Mouse (Mus musculus) stomach, embryonic 16.5 days (tissue): ENCODE data around the gene Nbea. TPM values are rescaled to one million over a fixed set of nuclear protein-coding genes. Genes with fewer than 3 reads are reported as not detected.

ENCODE experiments used
- ATAC-seq: fragments of 200-750 bp; cut with Nextera tagmentation; 2 replicates; pipeline ENCODE4 v1.8.0; 2017; ENCODE audit warnings: moderate number of reproducible peaks, moderate TSS enrichment; ENCODE audit not compliant: insufficient read depth, low FRiP score
- H3K27ac ChIP-seq: fragments of 300-500 bp; sonication (generic); 2 replicates; pipeline ENCODE4 v1.5.1; 2014; ENCODE audit warnings: low read length
- H3K27me3 ChIP-seq: fragments of 300-500 bp; sonication (generic); 2 replicates; pipeline ENCODE4 v1.6.1; 2014; ENCODE audit warnings: low read length, control low read depth, mixed read lengths; ENCODE audit not compliant: control insufficient read depth, insufficient read depth
- H3K36me3 ChIP-seq: fragments of 300-500 bp; sonication (generic); 2 replicates; pipeline ENCODE4 v1.6.1; 2014; ENCODE audit warnings: low read length; ENCODE audit not compliant: control insufficient read depth, insufficient read depth
- H3K4me1 ChIP-seq: fragments of 300-500 bp; sonication (generic); 2 replicates; pipeline ENCODE4 v1.6.1; 2014; ENCODE audit warnings: low read length, control low read depth, mixed read lengths; ENCODE audit not compliant: control insufficient read depth, insufficient read depth
- H3K4me2 ChIP-seq: fragments of 300-500 bp; sonication (generic); 2 replicates; pipeline ENCODE4 v1.6.1; 2014; ENCODE audit warnings: low read depth, low read length, mixed read lengths
- H3K4me3 ChIP-seq: fragments of 300-500 bp; sonication (generic); replicated peaks from 2 replicates; pipeline ENCODE4 v1.5.1; 2014; ENCODE audit warnings: mild to moderate bottlenecking, low read length
- H3K9ac ChIP-seq: fragments of 300-500 bp; sonication (generic); 2 replicates; pipeline ENCODE4 v1.6.1; 2014; ENCODE audit warnings: low read length
- H3K9me3 ChIP-seq: fragments of 300-500 bp; sonication (generic); replicated peaks from 2 replicates; pipeline ENCODE4 v1.6.1; 2016; ENCODE audit warnings: low read length, control low read depth; ENCODE audit not compliant: control insufficient read depth
- WGBS: fragments of 180-500 bp; shearing (Covaris S2); extraction: QIAGEN DNeasy Blood & Tissue Kit; methylation state at CpG from one replicate; pipeline ENCODE4 v1.1.7; 2014; 5-methylcytosine and 5-hydroxymethylcytosine counted together
- polyA plus RNA-seq: library from polyadenylated mRNA; unstranded; fragments of >200 nt; fragmentation: Nextera tagmentation; extraction: Ambion mirVana; gene quantifications from 2 replicates; pipeline ENCODE4 v1.2.1, GENCODE M21; 2015

The Nbea gene
- polyA plus RNA-seq, 1 experiment from 2014 or later = 10.4 TPM

DNA sequence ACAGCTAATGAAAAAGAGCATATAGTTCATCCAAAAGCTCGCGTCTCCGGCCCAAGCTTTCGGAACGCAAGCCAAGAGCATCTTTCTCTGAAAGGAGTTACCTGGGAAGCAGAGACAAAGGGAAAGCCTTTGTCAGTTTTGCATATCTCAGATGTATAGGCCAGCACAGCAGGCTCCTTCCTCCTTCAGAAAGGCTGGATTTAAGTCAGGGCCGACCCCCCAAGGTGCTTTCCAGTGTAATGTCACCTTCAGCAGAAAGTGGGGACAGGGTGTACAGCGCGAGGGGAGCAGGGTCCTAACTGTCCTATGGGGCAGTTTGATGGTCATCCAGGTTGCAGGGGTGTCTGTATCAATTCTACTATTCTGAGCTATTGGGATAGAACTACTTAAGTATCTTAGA is 419.9 kb downstream of the Nbea start:
- H3K27ac ChIP-seq = no peak overlapping the region
- H3K4me3 ChIP-seq = no peak overlapping the region
- H3K9ac ChIP-seq = no peak overlapping the region
- H3K4me1 ChIP-seq = no peaks in the 10 kb centered on the region
- no peak for ATAC-seq
- no peaks in the 10 kb centered on the region for H3K9me3 ChIP-seq
- no peaks in the 10 kb centered on the region for H3K36me3 ChIP-seq
- H3K4me2 ChIP-seq = no peak overlapping the region
- H3K27me3 ChIP-seq = no peaks in the 10 kb centered on the region
- 62% methylated on average over 8 of the region's 8 CpGs for WGBS

GRCm38 (mm10) chr3:55758297-55758696 is 425.2 kb downstream of the Nbea start:
- Histone ChIP-seq H3K27me3 (no peaks in the 10 kb centered on the region), H3K4me3 (no peak overlapping the region), H3K27ac (no peak overlapping the region), H3K36me3 (no peaks in the 10 kb centered on the region), H3K4me2 (no peak overlapping the region), H3K9ac (no peak overlapping the region), H3K4me1 (no peaks in the 10 kb centered on the region; the same call in 1 of the 2 replicates), H3K9me3 (no peaks in the 10 kb centered on the region)
- whole genome bisulfite sequencing = 47% methylated on average over 8 of the region's 8 CpGs
- no peak for ATAC-seq

DNA sequence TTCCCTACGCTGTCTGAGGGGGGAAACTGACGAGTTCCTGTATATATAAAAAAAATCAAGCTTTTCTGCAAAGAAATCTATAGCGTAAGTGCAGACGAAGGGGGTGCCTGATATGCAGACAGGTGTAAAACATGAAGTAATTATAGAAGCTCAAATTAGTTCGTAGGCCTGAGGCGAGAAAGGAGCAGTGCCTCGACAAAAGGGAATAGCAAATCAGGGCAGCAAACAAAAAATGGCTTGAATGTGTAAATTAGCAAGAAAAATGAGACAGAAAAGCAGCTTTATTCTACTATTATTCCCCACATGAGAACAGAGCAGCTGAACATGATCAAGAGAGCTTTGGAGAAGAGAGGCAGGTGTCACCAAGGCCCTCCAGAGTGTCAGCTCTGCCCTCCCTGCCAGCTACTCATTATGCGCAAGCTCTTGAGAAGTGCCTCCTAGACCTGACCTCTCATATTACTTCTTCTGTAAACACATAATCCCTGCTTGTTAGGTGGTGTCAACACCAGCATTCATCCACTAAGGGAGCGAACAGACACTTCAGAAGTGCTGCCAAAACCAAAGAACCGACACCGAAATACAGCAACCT is 426.8 kb downstream of the Nbea start:
- Histone ChIP-seq H3K4me3 (no peak overlapping the region), H3K4me1 (no peaks in the 10 kb centered on the region; the same call in 1 of the 2 replicates), H3K9me3 (no peaks in the 10 kb centered on the region), H3K36me3 (no peaks in the 10 kb centered on the region), H3K4me2 (no peak overlapping the region), H3K27me3 (no peaks in the 10 kb centered on the region), H3K9ac (no peak overlapping the region), H3K27ac (no peak overlapping the region)
- WGBS = 66% methylated on average over 11 of the region's 11 CpGs
- ATAC-seq = no peak

DNA sequence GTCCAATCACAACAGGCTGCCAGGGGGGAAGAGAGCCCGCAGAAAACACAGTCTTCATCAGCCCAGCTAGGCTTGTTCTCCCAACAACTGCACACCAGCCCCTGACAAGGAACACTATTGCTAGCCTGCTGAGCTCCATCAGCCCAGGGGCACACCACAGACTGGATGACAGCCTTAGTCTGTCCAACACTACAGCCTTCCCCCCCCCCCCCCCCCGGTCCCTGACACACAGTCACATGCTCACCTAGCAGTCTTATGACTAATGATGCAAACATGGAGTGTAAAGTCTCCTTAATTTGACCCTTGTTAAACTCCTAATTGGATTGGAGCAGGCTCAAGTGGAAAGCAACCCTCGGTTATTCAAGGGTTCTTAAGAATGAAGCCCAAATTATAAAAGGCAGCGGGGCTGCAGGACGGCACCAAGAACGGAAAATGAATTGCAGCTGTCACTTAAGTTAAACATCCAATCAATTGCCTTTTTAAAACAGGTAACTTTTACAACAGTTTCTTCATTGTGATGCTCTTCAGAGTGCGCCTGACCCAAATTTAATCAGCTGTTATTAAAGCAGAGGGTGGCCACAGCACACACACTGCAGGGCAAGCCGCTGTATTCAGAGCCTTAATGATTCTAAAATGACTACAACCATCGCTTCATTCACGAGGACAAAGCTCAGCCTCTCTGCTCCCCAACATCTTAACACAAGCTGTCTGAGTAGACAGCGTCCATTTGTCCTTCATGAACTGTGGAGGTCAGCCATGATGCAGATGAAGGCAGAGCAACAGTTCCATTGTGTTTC is 427.5 kb downstream of the Nbea start:
- H3K4me1 ChIP-seq = no peaks in the 10 kb centered on the region; the same call in 1 of the 2 replicates
- ATAC-seq = no peak

DNA sequence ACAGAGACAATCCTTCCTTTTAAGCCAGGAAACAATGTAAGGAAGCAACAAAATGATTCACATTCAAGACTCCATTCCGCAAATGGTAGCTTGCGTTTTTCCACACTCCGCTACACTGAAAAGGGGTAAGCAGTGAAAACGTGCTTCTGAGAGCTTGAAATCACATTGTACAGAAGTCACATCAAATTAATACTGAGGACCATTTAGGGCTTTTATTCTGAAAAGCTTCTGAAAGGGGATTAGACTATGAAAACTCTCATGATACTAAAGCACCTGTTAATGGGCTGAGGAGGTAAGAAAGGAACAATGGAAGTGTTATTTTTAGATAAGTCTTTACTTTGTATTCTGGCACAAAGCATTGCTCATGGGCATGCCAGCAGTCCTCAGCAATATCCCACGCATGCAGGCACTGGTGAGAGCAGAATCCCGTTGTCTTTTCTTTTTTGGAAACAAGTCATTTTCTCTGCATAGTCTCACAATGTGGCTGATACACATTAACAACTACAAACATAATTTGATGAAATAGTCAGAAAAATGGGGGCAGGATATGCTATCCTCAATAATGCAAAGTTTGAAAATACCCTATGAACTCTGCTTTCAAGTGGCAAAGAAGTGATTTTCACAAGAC is 428.4 kb downstream of the Nbea start:
- 73% methylated on average over 6 of the region's 6 CpGs for WGBS

More for the DNA sequence above, 427.5 kb downstream of the Nbea start:
- Histone ChIP-seq H3K4me3 (no peak overlapping the region), H3K9ac (no peak overlapping the region), H3K27me3 (no peaks in the 10 kb centered on the region), H3K9me3 (no peaks in the 10 kb centered on the region), H3K4me2 (no peak overlapping the region), H3K36me3 (no peaks in the 10 kb centered on the region), H3K27ac (no peak overlapping the region)
- 65% methylated on average over 11 of the region's 11 CpGs for WGBS

GRCm38 (mm10) chr3:55753872-55754271 is 429.6 kb downstream of the Nbea start:
- Histone ChIP-seq H3K27ac (no peak overlapping the region), H3K4me2 (no peak overlapping the region), H3K4me3 (no peak overlapping the region), H3K9me3 (no peaks in the 10 kb centered on the region), H3K4me1 (no peaks in the 10 kb centered on the region; the same call in 1 of the 2 replicates), H3K27me3 (no peaks in the 10 kb centered on the region), H3K9ac (no peak overlapping the region), H3K36me3 (no peaks in the 10 kb centered on the region)
- no peak for ATAC-seq
- 87% methylated on average over 6 of the region's 6 CpGs for WGBS

More for the DNA sequence above, 428.4 kb downstream of the Nbea start:
- Histone ChIP-seq H3K36me3 (no peaks in the 10 kb centered on the region), H3K4me2 (no peak overlapping the region), H3K27me3 (no peaks in the 10 kb centered on the region), H3K27ac (no peak overlapping the region), H3K9me3 (no peaks in the 10 kb centered on the region), H3K4me1 (no peaks in the 10 kb centered on the region; the same call in 1 of the 2 replicates), H3K4me3 (no peak overlapping the region), H3K9ac (no peak overlapping the region)
- no peak for ATAC-seq

DNA sequence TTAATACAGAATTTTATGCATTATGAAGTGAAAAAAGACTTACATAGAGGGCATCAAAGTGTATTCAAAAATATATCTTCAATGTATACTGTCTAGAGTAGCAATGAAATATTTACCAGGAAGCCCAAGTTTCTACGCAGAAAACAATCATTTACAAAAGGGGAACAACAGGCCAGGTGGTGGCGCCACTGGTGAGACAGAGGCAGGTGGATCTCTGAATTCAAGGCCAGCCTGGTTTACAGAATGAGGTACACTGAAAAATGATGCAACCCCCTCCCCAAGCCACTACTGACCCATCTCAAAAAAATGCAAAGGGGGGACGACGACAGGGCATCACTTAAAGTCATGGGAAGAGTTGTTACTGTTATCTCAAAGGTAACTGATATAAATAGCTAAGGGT is 430.9 kb downstream of the Nbea start:
- Histone ChIP-seq H3K27me3 (no peaks in the 10 kb centered on the region), H3K36me3 (no peaks in the 10 kb centered on the region), H3K4me1 (no peaks in the 10 kb centered on the region; the same call in 1 of the 2 replicates), H3K4me3 (no peak overlapping the region), H3K4me2 (no peak overlapping the region), H3K9ac (no peak overlapping the region), H3K27ac (no peak overlapping the region), H3K9me3 (no peaks in the 10 kb centered on the region)
- whole genome bisulfite sequencing = 84% methylated on average over 4 of the region's 4 CpGs
- ATAC-seq = no peak

DNA sequence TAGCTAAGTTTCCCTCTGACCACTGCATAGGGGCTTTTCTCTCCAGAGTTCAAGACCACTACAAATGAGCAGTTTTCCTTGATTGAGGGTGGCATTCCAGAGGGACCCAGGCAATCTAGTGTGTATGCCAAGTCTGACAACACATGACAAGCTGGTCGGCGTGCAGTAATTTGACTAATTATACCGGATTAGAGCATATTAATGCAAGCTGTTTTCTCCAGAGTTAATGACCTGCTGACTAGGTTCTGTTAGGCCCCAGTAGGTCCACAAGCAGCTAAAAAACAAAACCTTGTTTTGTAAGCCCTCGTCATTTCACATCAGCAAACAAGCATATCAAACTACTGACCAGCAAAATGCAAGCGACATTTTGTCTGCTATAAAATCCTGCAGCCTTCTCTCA is 432.1 kb downstream of the Nbea start:
- Histone ChIP-seq H3K27ac (no peak overlapping the region), H3K4me2 (no peak overlapping the region), H3K4me1 (no peaks in the 10 kb centered on the region; the same call in 1 of the 2 replicates), H3K9ac (no peak overlapping the region), H3K27me3 (no peaks in the 10 kb centered on the region), H3K4me3 (no peak overlapping the region), H3K9me3 (no peaks in the 10 kb centered on the region), H3K36me3 (no peaks in the 10 kb centered on the region)
- WGBS = 77% methylated on average over 5 of the region's 5 CpGs
- no peak for ATAC-seq

- no peaks in the 10 kb centered on the region for H3K4me1 ChIP-seq
- WGBS = 64% methylated on average over 11 of the region's 11 CpGs
- H3K4me2 ChIP-seq = no peak overlapping the region
- H3K27me3 ChIP-seq = no peaks in the 10 kb centered on the region
- no peak overlapping the region for H3K4me3 ChIP-seq
- H3K36me3 ChIP-seq = no peaks in the 10 kb centered on the region
- ATAC-seq = no peak
- no peak overlapping the region for H3K9ac ChIP-seq
- no peaks in the 10 kb centered on the region for H3K9me3 ChIP-seq
- no peak overlapping the region for H3K27ac ChIP-seq
Observed at GRCm38 (mm10) chr3:55750445-55751065, 432.9 kb downstream of the Nbea start.
